Mouse (Mus musculus): Measurements from ENCODE around the gene Gimap5. TPM values are rescaled to one million over a fixed set of nuclear protein-coding genes. Genes with fewer than 3 reads are reported as not detected.

Gimap5 gene
- polyA plus RNA-seq (2012; rRNA removed) = 0.89 and 1.6 TPM in 2 replicates

GRCm38 (mm10) chr6:48745959-48746889 is at the start of gene Gimap5:
Gene Gimap5, plus strand, starts transcription at chr6:48746197.

DNA sequence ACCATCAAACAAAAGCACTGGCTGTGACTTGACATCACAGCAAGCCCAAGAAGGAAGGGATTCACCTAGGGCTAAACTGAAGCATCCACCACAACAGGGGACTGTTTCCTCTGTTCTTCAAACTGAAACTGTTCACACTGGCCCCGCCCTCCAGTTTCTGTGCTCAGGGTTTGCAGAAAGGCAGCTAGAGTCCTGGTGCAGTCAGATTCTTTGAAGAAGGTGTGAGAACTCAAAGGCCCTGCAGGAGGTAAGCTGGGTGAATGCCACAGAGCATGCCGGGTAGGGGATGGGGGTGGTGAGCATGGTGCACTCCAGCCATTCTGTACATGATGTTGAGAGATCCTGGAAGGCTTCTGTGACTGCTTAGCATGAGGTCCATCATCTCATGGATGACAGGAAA is 27.5 kb upstream of the Gimap5 start, which contains the start of the genes Gm28053 and Gimap7:
Gene Gm28053 (plus strand): TSS at position 153 of the 400 bp plus-strand sequence.
Gene Gimap7 (plus strand): TSS at position 167 of the 400 bp plus-strand sequence.

GRCm38 (mm10) chr6:48738961-48739779 is 6.8 kb upstream of the Gimap5 start, which contains the start of gene Gimap1:
Gene Gimap1, plus strand, starts transcription at chr6:48739054.

GRCm38 (mm10) chr6:48770696-48771095 is 24.7 kb downstream of the Gimap5 start, which contains the start of gene Gimap3:
Gene Gimap3, minus strand, starts transcription at chr6:48770851.

Other genes with a start within 250 kb of the Gimap5 start
- 13.9 and 14.1 TPM in 2 replicates for gene Atp6v0e2, start 208.6 kb upstream of the Gimap5 start, polyA plus RNA-seq (2012; rRNA removed)
- 6.2 and 7.2 TPM in 2 replicates for gene Lrrc61, start 191.4 kb upstream of the Gimap5 start, polyA plus RNA-seq (2012; rRNA removed)
- 46.6 and 47.3 TPM in 2 replicates for gene Rarres2, start 173.4 kb upstream of the Gimap5 start, polyA plus RNA-seq (2012; rRNA removed)
- not detected in 2 replicates for gene Gm45021, start 156.6 kb upstream of the Gimap5 start, polyA plus RNA-seq (2012; rRNA removed)
- gene Repin1, start 152.3 kb upstream of the Gimap5 start, polyA plus RNA-seq (2012; rRNA removed) = 13.2 and 15.6 TPM in 2 replicates
- not detected in 2 replicates for gene Gm44965, start 152.3 kb upstream of the Gimap5 start, polyA plus RNA-seq (2012; rRNA removed)
- gene Zfp775, start 144.1 kb upstream of the Gimap5 start, polyA plus RNA-seq (2012; rRNA removed) = 2.3 and 3.2 TPM in 2 replicates
- 0.71 and 0.78 TPM in 2 replicates for gene AI854703, start 119.4 kb upstream of the Gimap5 start, polyA plus RNA-seq (2012; rRNA removed)
- gene Gimap8, start 99.0 kb upstream of the Gimap5 start, polyA plus RNA-seq (2012; rRNA removed) = 0.26 and 0.52 TPM in 2 replicates
- 0.23 TPM in 1 of 2 replicates, not detected in the other for gene Gimap9, start 70.1 kb upstream of the Gimap5 start, polyA plus RNA-seq (2012; rRNA removed)
- gene Gimap4, start 61.6 kb upstream of the Gimap5 start, polyA plus RNA-seq (2012; rRNA removed) = 0.98 and 1.2 TPM in 2 replicates
- gene Gimap6, start 38.0 kb upstream of the Gimap5 start, polyA plus RNA-seq (2012; rRNA removed) = 0.57 and 1.1 TPM in 2 replicates
- gene Gm28053, start 27.6 kb upstream of the Gimap5 start, polyA plus RNA-seq (2012; rRNA removed) = not detected in 2 replicates
- gene Gimap7, start 27.6 kb upstream of the Gimap5 start, polyA plus RNA-seq (2012; rRNA removed) = 0.05 TPM in 1 of 2 replicates, not detected in the other
- 1.3 and 3.6 TPM in 2 replicates for gene Gimap1, start 7.1 kb upstream of the Gimap5 start, polyA plus RNA-seq (2012; rRNA removed)
- 0.25 and 0.55 TPM in 2 replicates for gene Gimap3, start 24.7 kb downstream of the Gimap5 start, polyA plus RNA-seq (2012; rRNA removed)
- 59.3 and 80.5 TPM in 2 replicates for gene Tmem176a, start 94.7 kb downstream of the Gimap5 start, polyA plus RNA-seq (2012; rRNA removed)
- 108 and 110 TPM in 2 replicates for gene Tmem176b, start 95.3 kb downstream of the Gimap5 start, polyA plus RNA-seq (2012; rRNA removed)
- 0.11 and 0.17 TPM in 2 replicates for gene Aoc1, start 126.7 kb downstream of the Gimap5 start, polyA plus RNA-seq (2012; rRNA removed)
- not detected in 2 replicates for gene 1600015I10Rik, start 183.7 kb downstream of the Gimap5 start, polyA plus RNA-seq (2012; rRNA removed)
- not detected in 2 replicates for gene Doxl2, start 228.8 kb downstream of the Gimap5 start, polyA plus RNA-seq (2012; rRNA removed)
- not detected in 2 replicates for gene Svs1, start 240.7 kb downstream of the Gimap5 start, polyA plus RNA-seq (2012; rRNA removed)

Measured in stomach, adult 2 months (tissue).